Mouse (Mus musculus) limb, embryonic 13.5 days (tissue): ENCODE data around the gene Elovl5. TPM values are rescaled to one million over a fixed set of nuclear protein-coding genes. Genes with fewer than 3 reads are reported as not detected.
A peak's percentile ranks its signal among the peaks of the same experiment; 100 is the strongest.
"Not testable (repeated sequence)": the region's sequence is repeated elsewhere in the genome, so short reads cannot be mapped to it uniquely, and the experiment has no call there.

Experiments
- ATAC-seq: fragments of 200-750 bp; cut with Nextera tagmentation; 2 replicates; pipeline ENCODE4 v1.8.0; 2017; ENCODE audit warnings: low read depth, moderate number of reproducible peaks, moderate TSS enrichment; ENCODE audit not compliant: low FRiP score
- H3K27ac ChIP-seq: fragments of 300-500 bp; sonication (generic); 2 replicates; pipeline ENCODE4 v1.5.1; 2015; ENCODE audit warnings: inconsistent platforms, mild to moderate bottlenecking, moderate library complexity
- H3K27me3 ChIP-seq: fragments of 300-500 bp; sonication (generic); 2 replicates; pipeline ENCODE4 v1.6.1; 2015; ENCODE audit warnings: mild to moderate bottlenecking, inconsistent platforms
- H3K36me3 ChIP-seq: fragments of 300-500 bp; sonication (generic); 2 replicates; pipeline ENCODE4 v1.6.1; 2015; ENCODE audit warnings: inconsistent platforms, mild to moderate bottlenecking, moderate library complexity
- H3K4me1 ChIP-seq: fragments of 300-500 bp; sonication (generic); 2 replicates; pipeline ENCODE4 v1.6.1; 2015; ENCODE audit warnings: inconsistent platforms
- H3K4me2 ChIP-seq: fragments of 300-500 bp; sonication (generic); replicated peaks from 2 replicates; pipeline ENCODE4 v1.6.1; 2015; ENCODE audit warnings: inconsistent platforms, mild to moderate bottlenecking, moderate library complexity
- H3K4me3 ChIP-seq: fragments of 300-500 bp; sonication (generic); 2 replicates; pipeline ENCODE4 v1.5.1; 2015; ENCODE audit warnings: moderate library complexity, mild to moderate bottlenecking, inconsistent platforms
- H3K9ac ChIP-seq: fragments of 300-500 bp; sonication (generic); 2 replicates; pipeline ENCODE4 v1.6.1; 2015; ENCODE audit warnings: mild to moderate bottlenecking, inconsistent platforms
- H3K9me3 ChIP-seq: fragments of 300-500 bp; sonication (generic); 2 replicates; pipeline ENCODE4 v1.6.1; 2016; ENCODE audit warnings: inconsistent platforms
- WGBS: fragments of 180-500 bp; shearing (Covaris S2); methylation state at CpG from one replicate; pipeline ENCODE4 v1.1.7; 2015; 5-methylcytosine and 5-hydroxymethylcytosine counted together
- polyA plus RNA-seq: library from polyadenylated mRNA; unstranded; fragments of >200 nt; fragmentation: Nextera tagmentation; extraction: Ambion mirVana; gene quantifications from 2 replicates; pipeline ENCODE4 v1.2.1, GENCODE M21; 2015

The Elovl5 gene
- polyA plus RNA-seq, 1 experiment from 2014 or later, result 75.5 TPM

DNA sequence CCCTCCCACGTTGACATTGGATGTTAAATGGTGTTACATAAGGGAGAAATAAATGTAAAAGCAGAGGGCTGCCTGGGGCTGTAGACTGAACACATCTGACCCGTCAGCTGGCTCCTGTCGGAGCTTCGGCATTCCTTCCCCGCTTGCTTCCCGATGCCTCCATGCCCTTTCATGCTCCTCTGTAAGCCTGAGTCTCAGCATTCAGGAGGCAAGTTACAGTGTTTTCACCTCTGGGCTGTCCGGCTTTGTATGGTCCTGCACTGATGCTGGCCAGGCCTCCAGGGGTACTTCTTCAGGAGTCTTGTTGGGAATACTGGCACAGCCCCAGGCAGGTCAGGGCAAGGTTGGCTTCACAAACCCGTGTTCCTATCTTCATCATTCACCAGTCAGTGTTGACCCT is 72.5 kb downstream of the Elovl5 start:
- WGBS, result 63% methylated on average over 8 of the region's 8 CpGs

DNA sequence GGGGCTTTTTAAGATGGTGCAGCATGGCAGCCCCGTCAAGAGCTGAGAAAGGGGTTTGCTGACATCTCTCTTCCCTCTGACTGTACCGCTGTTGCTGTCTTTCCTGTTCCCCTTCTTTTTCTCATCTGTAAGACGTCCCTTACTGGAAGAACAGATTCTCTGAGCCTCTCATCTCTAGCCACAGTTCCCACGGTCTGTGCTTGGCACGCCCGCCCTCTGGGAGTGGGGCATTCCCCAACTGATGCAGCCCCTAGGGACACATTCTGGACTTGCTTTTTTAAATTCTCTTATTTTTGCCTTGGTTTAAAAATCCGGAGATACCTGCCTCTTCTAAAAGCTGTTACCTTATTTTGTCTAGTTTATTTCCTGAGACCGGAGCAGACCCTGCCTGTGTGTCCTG is 73.1 kb downstream of the Elovl5 start:
- Histone ChIP-seq H3K4me1 (0 out of 2 replicates have a peak, but pooled peaks cover 5% of the 10 kb centered on the region), H3K4me2 (no peak overlapping the region), H3K9ac (no peak overlapping the region), H3K27me3 (no peaks in the 10 kb centered on the region), H3K36me3 (no peaks in the 10 kb centered on the region), H3K27ac (no peak overlapping the region), H3K9me3 (no peaks in the 10 kb centered on the region), H3K4me3 (no peak overlapping the region)
- 70% methylated on average over 8 of the region's 8 CpGs for WGBS
- no peak for ATAC-seq

More for the DNA sequence above, 72.5 kb downstream of the Elovl5 start:
- Histone ChIP-seq H3K9me3 (no peaks in the 10 kb centered on the region), H3K4me3 (no peak overlapping the region), H3K9ac (no peak overlapping the region), H3K4me2 (no peak overlapping the region), H3K27me3 (no peaks in the 10 kb centered on the region), H3K36me3 (peaks cover 6% of the 10 kb centered on the region), H3K4me1 (0 out of 2 replicates have a peak, but pooled peaks cover 5% of the 10 kb centered on the region), H3K27ac (no peak overlapping the region)
- ATAC-seq, result no peak; the same call in 1 of the 2 replicates

DNA sequence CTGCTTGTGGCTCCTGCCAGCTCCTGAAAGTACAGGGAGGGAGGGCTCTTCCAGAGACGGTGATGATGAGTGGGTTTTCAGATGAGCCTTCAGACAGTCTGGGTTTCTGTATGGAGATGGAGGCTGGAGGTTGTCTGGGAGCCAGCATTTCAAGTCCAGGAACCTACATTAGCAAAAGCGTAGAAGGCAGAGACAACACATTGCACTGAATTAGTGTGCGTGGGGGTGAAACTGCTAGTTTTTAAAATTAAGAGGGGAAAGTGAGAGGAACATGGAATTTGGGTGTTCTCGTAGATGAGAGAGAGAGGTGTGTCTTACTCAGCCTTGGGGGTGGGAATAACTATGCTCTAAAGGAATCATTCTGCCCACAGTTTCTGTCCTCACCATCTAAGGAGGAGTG is 74.5 kb downstream of the Elovl5 start:
- Histone ChIP-seq H3K27me3 (no peaks in the 10 kb centered on the region), H3K4me1 (no peaks in the 10 kb centered on the region), H3K27ac (no peak overlapping the region), H3K9ac (no peak overlapping the region), H3K9me3 (no peaks in the 10 kb centered on the region), H3K4me2 (no peak overlapping the region), H3K4me3 (no peak overlapping the region), H3K36me3 (no peaks in the 10 kb centered on the region)
- ATAC-seq, result no peak
- 92% methylated on average over 4 of the region's 4 CpGs for WGBS

DNA sequence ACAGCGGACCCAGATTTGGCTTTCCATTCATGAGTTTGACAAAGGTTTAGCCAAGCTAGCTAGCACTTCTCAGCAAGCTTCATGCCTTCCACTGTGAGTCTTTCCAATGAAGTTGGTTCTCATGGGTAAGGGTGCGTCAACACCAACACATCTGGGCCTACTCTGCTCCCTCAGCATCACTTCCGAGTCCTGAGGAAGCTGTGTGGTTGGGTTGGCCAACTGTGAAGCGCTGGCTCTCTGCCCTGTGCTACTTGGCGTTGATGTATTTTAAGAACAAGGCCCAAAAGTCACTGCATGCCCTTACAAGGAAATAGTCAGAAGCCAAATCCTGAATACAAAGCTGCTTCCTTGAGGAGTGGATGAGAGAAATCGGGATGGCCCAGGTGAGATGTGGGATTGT is 75.1 kb downstream of the Elovl5 start:
- H3K9me3 ChIP-seq, result no peaks in the 10 kb centered on the region
- H3K27ac ChIP-seq, result no peak overlapping the region
- H3K9ac ChIP-seq, result no peak overlapping the region

DNA sequence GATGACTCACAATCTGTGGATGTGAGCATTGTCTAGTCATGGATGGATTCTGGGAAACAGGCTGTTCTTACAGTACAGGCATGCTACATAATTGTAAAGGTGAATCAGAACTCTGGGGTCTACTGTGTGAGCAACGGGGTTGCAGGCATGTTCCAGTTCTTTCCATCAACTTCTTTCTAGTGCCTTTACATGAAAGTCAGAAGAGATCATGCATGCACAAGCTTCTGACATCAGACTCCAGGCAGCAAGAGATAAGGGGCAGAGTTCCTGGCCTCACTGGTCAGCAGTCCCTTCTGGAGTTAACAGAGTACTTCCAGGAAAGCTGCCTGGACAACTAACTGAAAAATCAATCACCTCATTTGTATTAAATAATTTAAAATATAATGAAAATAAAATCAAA is 75.9 kb downstream of the Elovl5 start:
- no peak overlapping the region for H3K27ac ChIP-seq
- no peaks in the 10 kb centered on the region for H3K9me3 ChIP-seq
- no peaks in the 10 kb centered on the region for H3K27me3 ChIP-seq
- no peak overlapping the region for H3K4me2 ChIP-seq
- H3K4me1 ChIP-seq, result no peaks in the 10 kb centered on the region
- WGBS, result 76% methylated on average over 1 of the region's 1 CpGs
- H3K4me3 ChIP-seq, result no peak overlapping the region
- H3K9ac ChIP-seq, result no peak overlapping the region
- ATAC-seq, result no peak
- H3K36me3 ChIP-seq, result no peaks in the 10 kb centered on the region

More for the DNA sequence above, 75.1 kb downstream of the Elovl5 start:
- H3K4me2 ChIP-seq, result no peak overlapping the region
- H3K4me3 ChIP-seq, result no peak overlapping the region
- no peak for ATAC-seq
- H3K27me3 ChIP-seq, result no peaks in the 10 kb centered on the region
- WGBS, result 94% methylated on average over 6 of the region's 6 CpGs
- no peaks in the 10 kb centered on the region for H3K36me3 ChIP-seq
- no peaks in the 10 kb centered on the region for H3K4me1 ChIP-seq

DNA sequence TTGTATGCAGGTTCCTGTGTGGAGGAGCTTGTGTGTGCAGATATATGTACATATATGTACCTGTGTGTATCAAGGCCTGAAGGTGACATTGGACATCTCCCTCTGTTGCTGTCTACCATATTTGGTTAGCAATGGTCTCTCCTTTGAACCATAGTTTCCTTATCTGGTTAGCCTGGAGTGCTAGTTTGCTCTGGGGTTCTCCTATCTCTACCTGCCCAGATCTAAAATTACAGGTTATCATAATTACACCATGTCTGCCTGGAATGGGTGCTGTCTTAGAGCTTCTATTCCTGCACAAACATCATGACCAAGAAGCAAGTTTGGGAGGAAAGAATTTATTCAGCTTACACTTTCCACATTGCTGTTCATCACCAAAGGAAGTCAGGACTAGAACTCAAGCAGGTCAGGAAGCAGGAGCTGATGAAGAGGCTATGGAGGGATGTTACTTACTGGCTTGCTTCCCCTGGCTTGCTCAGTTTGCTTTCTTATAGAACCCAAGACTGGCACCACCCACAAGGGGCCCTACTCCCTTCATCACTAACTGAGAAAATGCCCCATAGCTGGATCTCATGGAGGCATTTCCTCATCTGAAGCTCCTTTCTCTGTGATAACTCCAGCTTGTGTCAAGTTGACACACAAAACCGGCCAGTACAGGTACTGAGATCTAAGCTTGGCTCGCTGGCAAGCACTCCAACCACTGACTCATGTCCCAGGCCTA is 76.5 kb downstream of the Elovl5 start:
- H3K9ac ChIP-seq, ATAC-seq, H3K36me3 ChIP-seq, H3K27ac ChIP-seq, H3K9me3 ChIP-seq, H3K4me1 ChIP-seq, H3K4me3 ChIP-seq, H3K4me2 ChIP-seq, H3K27me3 ChIP-seq: not testable (repeated sequence)
- WGBS, result 78% methylated on average over 2 of the region's 2 CpGs

DNA sequence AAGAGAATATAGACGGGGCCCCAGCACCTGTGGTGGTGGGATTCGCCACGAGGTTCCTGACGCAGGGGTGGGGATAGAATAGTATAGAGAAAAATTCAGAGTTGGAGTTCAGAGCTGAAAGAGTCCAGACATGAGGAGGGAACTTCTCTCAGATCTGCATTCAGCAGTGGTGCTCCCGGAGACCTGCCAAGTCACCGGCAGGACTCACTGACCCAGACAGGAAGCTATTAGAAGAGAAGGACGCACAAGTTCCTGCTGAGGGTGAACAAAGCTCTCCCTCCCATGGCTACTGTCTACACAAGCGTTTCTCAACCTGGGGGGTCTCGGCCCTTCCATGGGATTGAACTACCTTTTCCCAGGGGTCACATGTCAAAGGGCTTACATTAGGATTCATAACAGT is 78.1 kb downstream of the Elovl5 start:
- no peak overlapping the region for H3K9ac ChIP-seq
- H3K9me3 ChIP-seq, result no peaks in the 10 kb centered on the region
- ATAC-seq, result no peak
- no peaks in the 10 kb centered on the region for H3K27me3 ChIP-seq
- no peak overlapping the region for H3K27ac ChIP-seq
- no peak overlapping the region for H3K4me2 ChIP-seq
- no peaks in the 10 kb centered on the region for H3K36me3 ChIP-seq
- no peak overlapping the region for H3K4me3 ChIP-seq
- no peaks in the 10 kb centered on the region for H3K4me1 ChIP-seq
- 76% methylated on average over 9 of the region's 9 CpGs for WGBS

DNA sequence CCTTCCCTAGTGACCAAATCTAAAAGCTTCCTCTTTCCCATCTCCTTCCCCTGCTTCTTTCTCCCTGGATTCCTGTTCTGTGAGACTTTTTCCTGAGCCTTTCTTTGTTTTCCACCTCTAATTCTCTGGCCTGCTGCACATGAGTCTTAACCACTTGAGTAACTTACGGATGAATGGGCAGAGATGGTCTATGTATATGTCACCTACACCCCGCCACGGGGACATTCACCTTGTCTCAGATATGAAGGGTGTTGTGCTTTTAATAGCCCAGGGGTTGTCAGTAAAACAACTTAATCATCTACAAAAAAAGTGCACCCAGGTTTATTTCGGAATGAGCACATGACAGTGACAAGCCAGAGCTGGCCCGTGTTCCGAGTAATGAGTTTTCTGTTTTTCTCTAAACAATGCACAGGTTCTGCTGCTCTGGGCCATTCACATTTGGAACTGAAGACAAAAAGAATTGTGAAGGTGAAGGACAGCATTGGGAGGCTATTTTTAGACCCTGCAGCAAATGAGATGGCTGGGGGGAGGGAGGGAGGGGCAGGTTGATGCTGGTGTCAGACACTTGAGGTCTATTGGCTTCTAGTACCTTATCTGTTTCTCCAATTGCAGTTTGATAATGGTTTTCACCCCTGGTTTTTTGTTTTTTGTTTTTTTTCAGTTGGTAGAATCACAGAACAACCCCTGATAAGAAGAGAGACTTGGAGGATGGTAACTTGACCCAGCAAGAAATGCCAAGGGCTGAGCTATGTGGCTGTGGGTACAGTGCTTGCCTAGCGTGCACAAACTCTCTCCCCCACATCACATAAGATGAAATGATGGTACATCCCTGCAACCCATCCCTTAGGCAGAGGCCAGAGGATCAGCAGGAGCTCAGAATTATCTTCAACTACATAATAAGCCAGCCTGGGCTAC is 83.7 kb downstream of the Elovl5 start:
- WGBS, result 85% methylated on average over 7 of the region's 7 CpGs
- no peaks in the 10 kb centered on the region for H3K36me3 ChIP-seq
- no peaks in the 10 kb centered on the region for H3K4me1 ChIP-seq
- H3K9ac ChIP-seq, result no peak overlapping the region
- H3K4me3 ChIP-seq, result no peak overlapping the region
- no peak for ATAC-seq
- H3K27ac ChIP-seq, result no peak overlapping the region
- H3K9me3 ChIP-seq, result no peaks in the 10 kb centered on the region
- no peak overlapping the region for H3K4me2 ChIP-seq
- H3K27me3 ChIP-seq, result no peaks in the 10 kb centered on the region

DNA sequence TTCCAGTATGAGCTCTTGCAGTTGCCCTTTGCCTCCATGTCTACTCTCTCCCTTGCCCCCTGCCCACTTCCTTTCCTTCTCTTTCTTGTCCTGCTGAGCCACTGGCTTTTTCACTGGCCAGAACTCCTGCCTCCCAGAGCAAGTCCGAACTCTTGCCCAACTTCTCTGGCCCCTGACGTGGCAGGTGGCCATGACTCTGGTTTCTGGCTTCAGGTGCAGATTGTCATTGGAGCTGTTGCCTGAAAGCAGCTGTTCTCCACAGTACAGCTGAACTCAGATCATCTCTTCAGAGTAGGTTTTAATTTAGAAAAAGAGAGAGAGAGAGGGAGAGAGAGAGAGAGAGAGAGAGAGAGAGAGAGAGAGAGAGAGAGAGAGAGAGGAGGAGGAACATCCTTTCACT is 86.1 kb downstream of the Elovl5 start:
- H3K27me3 ChIP-seq, result no peaks in the 10 kb centered on the region
- H3K9ac ChIP-seq, result no peak overlapping the region
- H3K27ac ChIP-seq, result no peak overlapping the region
- WGBS, result 81% methylated on average over 2 of the region's 2 CpGs
- no peak for ATAC-seq
- H3K4me2 ChIP-seq, result no peak overlapping the region
- no peaks in the 10 kb centered on the region for H3K4me1 ChIP-seq
- H3K36me3 ChIP-seq, result no peaks in the 10 kb centered on the region
- no peak overlapping the region for H3K4me3 ChIP-seq
- no peaks in the 10 kb centered on the region for H3K9me3 ChIP-seq

DNA sequence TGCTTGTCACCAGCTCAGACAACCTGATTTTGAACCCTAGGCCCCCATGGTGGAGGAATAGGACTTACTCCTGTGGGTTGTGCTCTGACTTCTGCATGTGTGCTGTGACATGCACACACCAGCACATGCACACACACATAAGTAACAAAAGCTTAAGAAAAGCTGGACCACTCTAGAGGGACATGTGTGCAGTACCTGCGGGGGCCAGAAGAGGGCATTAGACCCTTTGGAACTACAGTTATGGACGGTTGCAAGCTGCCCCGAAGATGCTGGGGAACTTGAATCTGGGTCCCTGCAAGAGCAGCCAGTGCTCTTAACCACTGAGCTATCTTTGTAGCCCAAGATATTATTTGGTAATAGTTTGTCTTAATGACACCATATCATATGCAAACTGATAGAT is 88.3 kb downstream of the Elovl5 start:
- Histone ChIP-seq H3K27ac (no peak overlapping the region), H3K27me3 (no peaks in the 10 kb centered on the region), H3K4me1 (no peaks in the 10 kb centered on the region), H3K9me3 (no peaks in the 10 kb centered on the region), H3K9ac (no peak overlapping the region), H3K4me3 (no peak overlapping the region), H3K36me3 (no peaks in the 10 kb centered on the region), H3K4me2 (no peak overlapping the region)
- ATAC-seq, result no peak
- WGBS, result 57% methylated on average over 3 of the region's 3 CpGs

DNA sequence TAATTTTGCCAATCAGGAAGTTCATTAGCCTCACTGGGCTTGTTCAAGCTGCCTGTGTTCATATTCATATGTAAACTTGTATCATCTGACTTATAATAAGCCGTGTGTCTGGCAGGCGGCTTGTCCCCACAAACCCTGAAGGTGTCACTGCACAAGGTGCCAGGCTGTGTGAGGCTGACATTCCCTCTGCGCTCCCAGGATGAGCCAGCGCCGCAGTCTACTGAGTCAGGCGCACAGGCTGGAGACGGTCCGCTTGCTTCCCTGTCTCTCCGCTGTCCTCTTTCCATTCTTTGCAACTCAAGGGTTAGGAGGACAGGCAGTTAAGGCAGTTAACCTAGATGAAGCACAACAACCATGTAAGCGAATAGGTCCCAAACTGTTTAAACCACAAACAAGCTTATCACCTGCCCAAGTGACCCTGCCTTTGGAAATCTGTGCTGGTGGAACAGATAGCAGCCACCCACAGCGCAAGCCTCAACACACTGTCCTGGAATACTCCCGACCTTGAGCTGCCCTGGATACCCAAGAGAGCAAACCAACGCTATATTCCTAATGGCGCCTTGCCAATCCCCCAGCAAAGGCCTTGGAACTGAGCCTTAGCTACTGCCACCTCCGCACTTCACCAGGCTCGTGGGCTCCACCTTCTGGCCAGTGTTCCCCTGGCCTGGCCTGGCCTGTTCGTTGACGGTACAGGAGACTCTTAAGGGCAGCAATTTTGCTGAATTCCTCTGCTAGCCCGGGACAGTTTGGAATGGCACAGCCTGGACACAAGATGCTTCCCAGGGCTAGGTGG is 89.2 kb downstream of the Elovl5 start:
- Histone ChIP-seq H3K9me3 (no peaks in the 10 kb centered on the region), H3K4me2 (no peak overlapping the region), H3K9ac (no peak overlapping the region), H3K36me3 (no peaks in the 10 kb centered on the region), H3K27ac (no peak overlapping the region), H3K4me1 (no peaks in the 10 kb centered on the region), H3K4me3 (no peak overlapping the region), H3K27me3 (no peaks in the 10 kb centered on the region)
- ATAC-seq, result peak; percentile 70
- WGBS, result 54% methylated on average over 19 of the region's 19 CpGs

DNA sequence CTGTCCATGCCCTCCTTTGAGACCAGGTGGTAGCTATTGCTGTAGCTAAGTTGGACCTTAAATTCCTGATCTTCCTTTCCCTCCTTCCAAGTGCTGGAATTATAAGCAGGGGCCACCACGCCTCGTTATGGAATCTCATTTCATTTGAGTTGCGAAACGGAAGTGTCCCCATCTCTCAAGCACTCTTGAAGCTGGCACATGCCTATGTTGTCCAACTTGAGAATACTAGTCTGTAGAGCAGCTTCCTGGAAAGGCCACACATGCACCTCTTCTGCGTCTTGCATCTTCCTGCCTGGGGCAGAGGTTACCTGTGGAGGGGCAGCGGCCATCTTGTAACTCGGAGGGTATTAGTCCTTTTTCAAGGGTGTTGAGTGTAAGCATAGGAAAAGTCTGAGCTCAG is 92.2 kb downstream of the Elovl5 start:
- 92% methylated on average over 7 of the region's 7 CpGs for WGBS
- no peak for ATAC-seq
- H3K9me3 ChIP-seq, result no peaks in the 10 kb centered on the region
- H3K4me2 ChIP-seq, result no peak overlapping the region
- no peak overlapping the region for H3K9ac ChIP-seq
- no peaks in the 10 kb centered on the region for H3K4me1 ChIP-seq
- H3K4me3 ChIP-seq, result no peak overlapping the region
- no peak overlapping the region for H3K27ac ChIP-seq
- no peaks in the 10 kb centered on the region for H3K27me3 ChIP-seq
- no peaks in the 10 kb centered on the region for H3K36me3 ChIP-seq
